Mouse (Mus musculus) adrenal gland, postnatal 4 days (tissue): ENCODE results near the gene Abhd16b. TPM values are rescaled to one million over a fixed set of nuclear protein-coding genes. Genes with fewer than 3 reads are reported as not detected.
"Not testable (repeated sequence)": the region's sequence is repeated elsewhere in the genome, so short reads cannot be mapped to it uniquely, and the experiment has no call there.

Experiments used
- DNase-seq, 2 experiments: peaks; one replicate each; pipeline ENCODE4 v3.0.0; 2021 to 2022; ENCODE audit warnings: low spot score in 2 of 2, mixed read lengths in 2 of 2
- total RNA-seq, 2 experiments: library from RNA; stranded (reverse); gene quantifications; 2 replicates each; pipeline ENCODE4 v1.2.3; 2021

Abhd16b gene
- total RNA-seq, 2 experiments from 2014 or later: not detected

- no peak for DNase-seq
Measured at GRCm38 (mm10) chr2:181485741-181486140, 7.3 kb upstream of the Abhd16b start.

- peak in 1 of 2 experiments; percentile 56 for DNase-seq
Measured at GRCm38 (mm10) chr2:181487338-181488277, 5.4 kb upstream of the Abhd16b start.

GRCm38 (mm10) chr2:181491432-181492205, 1.4 kb upstream of the Abhd16b start:
- DNase-seq: no peak

- DNase-seq: no peak
Measured at GRCm38 (mm10) chr2:181492206-181492605, 800 bp upstream of the Abhd16b start.

GRCm38 (mm10) chr2:181494266-181494945, 1.4 kb downstream of the Abhd16b start:
- DNase-seq: no peak

- DNase-seq: not testable (repeated sequence)
Measured at GRCm38 (mm10) chr2:181495845-181496244, 2.8 kb downstream of the Abhd16b start.

- DNase-seq: peak in 1 of 2 experiments; percentile 55
Measured at GRCm38 (mm10) chr2:181496281-181496680, 3.3 kb downstream of the Abhd16b start.

GRCm38 (mm10) chr2:181496831-181497547, 4.0 kb downstream of the Abhd16b start, which contains the start of gene Tpd52l2:
TSS of gene Tpd52l2 (plus strand) at chr2:181497142.
- peak; percentile 71 to 83 for DNase-seq

GRCm38 (mm10) chr2:181497548-181497875, 4.5 kb downstream of the Abhd16b start:
- DNase-seq: peak in 1 of 2 experiments; percentile 40

GRCm38 (mm10) chr2:181498644-181499043, 5.6 kb downstream of the Abhd16b start:
- DNase-seq: no peak

- DNase-seq: no peak
Measured at GRCm38 (mm10) chr2:181509191-181509590, 16.2 kb downstream of the Abhd16b start.

- DNase-seq: no peak
Measured at GRCm38 (mm10) chr2:181511231-181511630, 18.2 kb downstream of the Abhd16b start.

- no peak for DNase-seq
Measured at GRCm38 (mm10) chr2:181519201-181519600, 26.2 kb downstream of the Abhd16b start.

GRCm38 (mm10) chr2:181520118-181520935, 27.3 kb downstream of the Abhd16b start, which contains the start of gene Dnajc5:
TSS of gene Dnajc5 (plus strand) at chr2:181520485.
- peak; percentile 77 to 96 for DNase-seq

GRCm38 (mm10) chr2:181520936-181521227, 27.9 kb downstream of the Abhd16b start:
- DNase-seq: no peak

- DNase-seq: no peak
Measured at GRCm38 (mm10) chr2:181521491-181521890, 28.5 kb downstream of the Abhd16b start.

GRCm38 (mm10) chr2:181522811-181523210, 29.8 kb downstream of the Abhd16b start:
- no peak for DNase-seq

GRCm38 (mm10) chr2:181525526-181525925, 32.5 kb downstream of the Abhd16b start:
- DNase-seq: no peak

- no peak for DNase-seq
Measured at GRCm38 (mm10) chr2:181529076-181529475, 36.1 kb downstream of the Abhd16b start.

GRCm38 (mm10) chr2:181532589-181532988, 39.6 kb downstream of the Abhd16b start:
- no peak for DNase-seq
